Mouse (Mus musculus) R1 (cell line): Measurements from ENCODE around the gene Ifna7.

ENCODE experiments used
- DNase-seq: peaks from one replicate; pipeline ENCODE4 v3.0.0-alpha.2; 2018; ENCODE audit warnings: low read depth, low spot score

Ifna7 gene

DNA sequence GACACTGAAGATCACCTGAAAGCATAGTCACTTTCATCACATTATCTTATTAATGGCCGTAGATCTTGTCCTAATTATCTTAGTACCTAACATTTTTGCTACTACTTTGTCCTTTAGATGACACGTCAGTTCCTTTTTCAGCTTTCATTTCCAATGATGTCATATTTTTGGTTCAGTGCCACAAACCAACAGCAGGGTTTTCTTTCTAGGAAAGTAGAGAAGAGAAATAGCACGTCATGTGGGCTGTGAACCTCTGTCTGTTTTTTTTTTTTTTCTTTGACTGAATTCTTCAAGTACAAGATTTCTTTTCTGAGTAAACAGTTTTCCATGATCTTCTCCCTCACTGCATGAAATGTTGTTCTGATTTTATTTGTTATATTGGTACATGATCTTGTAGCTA is 24.0 kb downstream of the Ifna7 start:
- no peak for DNase-seq

DNA sequence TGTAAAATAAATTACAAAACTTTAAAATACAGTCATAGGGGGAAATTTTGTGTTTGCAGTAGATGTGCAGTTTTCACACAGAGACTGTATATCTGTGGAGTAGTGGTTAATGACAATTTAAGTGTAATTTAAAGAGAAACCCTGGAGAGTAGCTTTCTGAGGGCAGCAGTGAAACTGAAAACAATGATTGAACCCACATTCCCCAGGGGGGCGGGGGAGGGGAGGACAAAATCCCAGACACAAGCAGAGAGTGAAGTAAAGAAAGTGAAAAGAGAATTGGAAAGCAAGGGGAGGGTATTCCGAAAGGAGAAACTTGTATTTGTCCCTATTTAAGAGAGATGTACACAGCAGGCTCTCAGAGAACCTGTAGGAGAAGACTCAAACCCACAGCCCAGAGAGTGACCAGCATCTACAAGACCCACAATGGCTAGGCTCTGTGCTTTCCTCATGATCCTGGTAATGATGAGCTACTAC is 25.4 kb downstream of the Ifna7 start, which contains the start of gene Ifna4:
TSS of gene Ifna4 (plus strand) at position 424 of the 474 bp plus-strand sequence.
- no peak for DNase-seq

DNA sequence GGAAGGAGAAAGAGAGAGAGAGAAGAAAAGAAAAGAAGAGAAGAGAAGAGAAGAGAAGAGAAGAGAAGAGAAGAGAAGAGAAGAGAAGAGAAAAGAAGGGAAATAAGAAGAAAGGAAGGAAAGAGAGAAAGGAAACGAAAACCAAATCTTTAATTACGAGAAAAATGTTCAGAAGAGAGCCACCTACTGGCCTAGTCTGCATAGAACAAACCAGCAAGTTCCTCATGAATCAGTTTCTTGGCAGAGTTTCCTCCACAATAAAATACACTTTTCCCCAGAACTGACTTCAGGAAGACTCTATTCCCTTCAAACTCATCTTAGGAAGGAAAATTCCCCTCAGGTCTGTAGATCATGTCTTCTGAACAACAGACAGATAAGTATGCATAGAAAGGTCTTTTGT is 29.3 kb downstream of the Ifna7 start:
- no peak for DNase-seq

DNA sequence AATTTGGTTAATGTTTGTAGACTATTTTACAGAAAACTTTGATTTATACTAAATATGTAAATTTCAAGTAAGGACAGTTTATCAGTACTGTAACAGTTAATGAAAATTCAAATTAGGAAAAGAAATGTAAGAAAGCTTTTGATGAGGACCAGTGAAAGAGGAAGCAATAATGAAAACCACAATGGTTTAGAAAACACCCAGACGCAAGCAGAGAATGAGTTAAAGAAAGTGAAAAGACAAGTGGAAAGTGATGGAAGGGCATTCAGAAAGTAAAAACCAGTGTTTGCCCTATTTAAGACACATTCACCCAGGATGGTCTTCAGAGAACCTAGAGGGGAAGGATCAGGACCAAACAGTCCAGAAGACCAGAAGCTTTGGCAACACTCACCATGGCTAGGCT is 33.7 kb downstream of the Ifna7 start, which contains the start of gene Ifna1:
TSS of gene Ifna1 (plus strand) at position 390 of the 400 bp plus-strand sequence.
- no peak for DNase-seq

DNA sequence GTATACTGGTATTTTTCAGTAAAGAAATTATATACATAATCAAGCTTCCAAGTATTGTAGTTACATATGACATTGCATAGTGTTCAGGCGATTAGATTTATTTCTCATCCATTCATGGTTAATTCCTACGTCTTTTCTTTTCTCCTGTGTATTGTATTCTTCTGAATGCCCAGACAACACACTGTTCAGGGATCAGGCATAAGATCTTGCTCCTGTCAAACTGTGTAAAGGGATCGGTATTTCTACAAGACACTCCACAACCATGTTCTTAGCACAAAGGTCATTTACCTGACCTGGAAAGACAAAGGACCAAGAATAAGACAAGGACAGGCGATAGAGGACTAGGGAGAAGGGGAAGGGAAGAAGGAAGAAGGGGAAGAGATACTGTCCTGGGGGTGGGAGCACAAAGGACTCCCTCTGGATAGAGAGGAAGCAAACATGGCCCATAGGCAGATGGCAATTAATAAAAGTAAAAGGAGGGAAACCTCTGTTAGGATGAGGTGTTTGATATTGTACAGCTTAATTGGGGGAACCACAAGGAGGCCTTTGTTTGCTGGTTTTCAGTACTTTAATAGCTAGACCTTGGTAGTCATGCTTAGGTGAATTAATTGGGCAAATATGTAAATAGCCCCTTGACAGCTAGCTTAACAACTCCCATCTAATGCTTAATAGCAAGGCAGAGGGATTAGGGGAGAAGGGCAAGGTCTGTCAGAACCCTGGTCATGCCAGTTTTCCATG is 35.2 kb downstream of the Ifna7 start:
- DNase-seq, result no peak

DNA sequence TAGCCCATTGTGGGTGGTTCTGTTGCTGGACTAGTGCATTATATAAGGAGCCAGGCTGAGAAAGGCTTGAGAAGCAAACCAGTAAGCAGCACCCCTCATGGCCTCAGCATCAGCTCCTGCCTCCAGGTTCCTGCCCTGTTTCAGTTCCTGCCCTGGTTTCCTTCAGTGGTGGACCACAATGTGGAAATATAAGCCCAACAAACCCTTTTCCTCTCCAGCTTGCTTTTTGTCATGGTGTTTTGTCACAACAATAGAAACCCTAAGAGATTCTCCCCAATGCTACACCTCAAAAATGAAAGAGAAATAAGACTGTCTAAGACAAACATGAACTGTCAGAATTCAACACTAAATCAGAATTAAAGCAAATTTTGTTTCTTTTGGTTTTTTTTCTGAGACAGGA is 43.2 kb downstream of the Ifna7 start:
- DNase-seq, result no peak

DNA sequence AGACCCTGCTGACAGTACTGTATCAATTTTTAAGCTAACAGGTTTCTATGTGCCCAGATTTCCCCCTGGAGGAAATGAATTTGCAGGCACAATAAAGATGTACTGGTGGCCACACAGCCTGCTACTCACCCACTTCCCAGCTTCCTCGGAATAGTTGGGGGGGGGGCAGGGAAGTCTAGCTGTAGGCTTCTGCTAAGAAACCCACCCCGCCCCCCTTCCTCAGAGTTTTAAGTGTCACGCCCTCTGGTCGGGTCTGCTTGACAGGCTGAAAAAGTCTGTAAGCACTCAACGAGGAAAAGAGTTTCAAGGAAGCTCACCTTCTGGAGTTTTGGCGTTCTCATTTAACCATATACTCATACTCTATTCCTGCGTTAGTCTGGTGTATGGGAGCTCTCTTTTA is 47.3 kb downstream of the Ifna7 start:
- peak; percentile 92 for DNase-seq

DNA sequence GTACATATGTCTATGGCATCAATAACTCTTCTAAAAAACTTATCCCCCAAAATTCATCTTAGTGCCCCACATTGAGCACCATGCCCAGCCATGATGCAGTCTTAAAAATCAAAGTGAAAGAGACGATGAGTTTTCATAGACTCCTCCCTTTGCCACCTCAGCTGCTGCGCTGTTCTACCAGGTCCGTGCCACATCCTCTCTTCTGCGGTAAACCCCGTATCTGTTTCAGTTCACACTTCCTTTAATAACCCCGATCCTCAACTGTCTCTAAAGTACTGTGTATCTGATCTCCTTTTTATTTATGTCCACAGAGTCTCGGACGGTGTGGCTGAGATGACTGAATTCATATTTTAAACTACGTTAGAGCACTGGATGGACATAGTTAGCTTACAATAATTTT is 48.6 kb downstream of the Ifna7 start:
- no peak for DNase-seq

DNA sequence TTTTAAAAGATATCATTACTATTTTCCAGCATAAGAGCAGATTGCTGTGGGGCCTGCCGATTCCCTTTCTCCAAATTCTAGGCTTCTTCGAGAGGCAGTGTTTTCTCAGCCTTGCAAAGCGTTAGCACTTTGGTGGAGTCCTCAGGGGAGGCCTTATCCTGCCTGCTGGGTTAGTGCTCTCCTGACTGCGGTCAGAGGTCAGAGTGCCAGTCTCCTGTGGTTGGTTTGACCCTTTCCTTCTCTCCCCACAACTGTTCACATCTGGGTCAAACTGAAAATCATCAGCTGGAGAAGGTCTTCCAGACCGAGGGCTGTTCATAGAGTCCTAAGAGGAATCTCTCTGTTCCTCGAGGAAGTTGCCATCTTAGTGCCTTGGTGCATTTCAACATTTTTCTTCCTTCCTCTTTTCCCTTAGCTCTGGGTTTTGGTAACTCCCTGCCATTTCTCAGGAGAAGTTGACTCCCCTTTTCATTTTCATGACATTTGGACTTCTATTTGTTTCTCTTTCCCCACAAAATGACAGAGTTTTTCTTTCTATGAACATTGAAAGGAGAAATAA is 49.1 kb downstream of the Ifna7 start:
- no peak for DNase-seq
